Mouse (Mus musculus) heart, postnatal 0 days (tissue): ENCODE measurements around the gene A2m. TPM values are rescaled to one million over a fixed set of nuclear protein-coding genes. Genes with fewer than 3 reads are reported as not detected.

ENCODE experiments used
- ATAC-seq: fragments of 200-750 bp; cut with Nextera tagmentation; 2 replicates; pipeline ENCODE4 v1.8.0; 2017; ENCODE audit warnings: low read depth, moderate number of reproducible peaks, moderate library complexity; ENCODE audit not compliant: insufficient read depth
- DNase-seq: peaks from one replicate; pipeline ENCODE4 v3.0.0-alpha.2; 2016; ENCODE audit warnings: low spot score
- H3K27ac ChIP-seq: fragments of 300-500 bp; sonication (generic); 2 replicates; pipeline ENCODE4 v1.5.1; 2014; ENCODE audit warnings: low read depth, mild to moderate bottlenecking
- H3K27me3 ChIP-seq: fragments of 300-500 bp; sonication (generic); 2 replicates; pipeline ENCODE4 v1.6.1; 2014; ENCODE audit warnings: low read length, mixed read lengths; ENCODE audit not compliant: control insufficient read depth, insufficient read depth
- H3K36me3 ChIP-seq: fragments of 300-500 bp; sonication (generic); replicated peaks from 2 replicates; pipeline ENCODE4 v1.6.1; 2014; ENCODE audit warnings: low read length, mixed read lengths; ENCODE audit not compliant: control insufficient read depth, insufficient read depth
- H3K4me1 ChIP-seq: fragments of 300-500 bp; sonication (generic); 2 replicates; pipeline ENCODE4 v1.6.1; 2014; ENCODE audit warnings: antibody characterized with exemption; ENCODE audit not compliant: control insufficient read depth, insufficient read depth
- H3K4me2 ChIP-seq: fragments of 300-500 bp; sonication (generic); 2 replicates; pipeline ENCODE4 v1.6.1; 2014; ENCODE audit warnings: low read depth, mild to moderate bottlenecking, low read length, moderate library complexity
- H3K4me3 ChIP-seq: fragments of 300-500 bp; sonication (generic); 2 replicates; pipeline ENCODE4 v1.5.1; 2014; ENCODE audit warnings: low read depth, low read length
- H3K9ac ChIP-seq: fragments of 300-500 bp; sonication (generic); replicated peaks from 2 replicates; pipeline ENCODE4 v1.6.1; 2014; ENCODE audit warnings: low read depth, low read length, mixed read lengths
- H3K9me3 ChIP-seq: fragments of 300-500 bp; sonication (generic); replicated peaks from 2 replicates; pipeline ENCODE4 v1.6.1; 2016; ENCODE audit warnings: low read length; ENCODE audit not compliant: control insufficient read depth
- CTCF ChIP-seq: IDR thresholded peaks from 2 replicates; pipeline ENCODE4 v1.5.1; 2016; ENCODE audit warnings: antibody characterized with exemption, control low read depth, low read depth
- EP300 ChIP-seq: IDR thresholded peaks from 2 replicates; pipeline ENCODE4 v1.6.1; 2016; ENCODE audit warnings: antibody characterized with exemption, low read depth
- WGBS: fragments of 180-500 bp; shearing (Covaris S2); extraction: QIAGEN DNeasy Blood & Tissue Kit; methylation state at CpG from one replicate; pipeline ENCODE4 v1.1.7; 2014; 5-methylcytosine and 5-hydroxymethylcytosine counted together
- polyA plus RNA-seq: library from polyadenylated mRNA; unstranded; fragments of >200 nt; fragmentation: Nextera tagmentation; extraction: Ambion mirVana; gene quantifications from 2 replicates; pipeline ENCODE4 v1.2.1, GENCODE M21; 2015
- total RNA-seq: library from RNA; depleted of rRNA; stranded (reverse); fragments of >200 nt; gene quantifications from 2 replicates; pipeline ENCODE4 v1.2.3, GENCODE M21; 2014; ENCODE audit warnings: low replicate concordance; rRNA removed

A2m gene
- total RNA-seq (6.9 and 8.3 TPM in 2 replicates), polyA plus RNA-seq (2.3 and 2.4 TPM in 2 replicates)

DNA sequence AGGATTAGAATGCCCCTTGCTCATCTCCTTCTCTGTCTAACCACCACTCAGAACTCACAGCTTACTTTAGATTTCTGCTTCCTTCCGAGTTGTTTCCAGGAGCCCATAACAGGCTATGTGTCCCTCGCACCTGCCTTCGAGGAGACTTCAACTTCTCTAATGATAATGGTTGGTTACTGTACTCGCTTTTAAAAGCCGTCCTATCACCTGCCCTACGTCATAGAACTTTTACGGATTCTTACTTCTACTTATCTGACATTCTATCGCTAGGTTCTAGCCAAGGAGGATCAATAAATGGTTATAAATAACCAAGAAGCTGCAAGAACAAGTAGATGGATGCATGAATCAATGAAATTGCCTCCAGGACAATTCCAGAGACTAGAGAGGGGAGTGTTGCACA lies at the start of gene A2m:
Gene A2m (plus strand): TSS at position 301 of the 400 bp plus-strand sequence.
- TF ChIP-seq CTCF, result no peak
- no peak for TF ChIP-seq EP300
- no peak within 1 kb of the TSS for H3K27ac ChIP-seq
- H3K36me3 ChIP-seq, result no peaks in the 10 kb centered on the region
- H3K9ac ChIP-seq, result no peak within 1 kb of the TSS
- H3K4me3 ChIP-seq, result 0 out of 2 replicates have a peak within 1 kb of the TSS, but pooled peaks have one; percentile 0
- 82% methylated on average over 8 of the region's 8 CpGs for WGBS
- no peak for DNase-seq
- H3K4me1 ChIP-seq, result no peaks in the 10 kb centered on the region
- no peaks in the 10 kb centered on the region for H3K27me3 ChIP-seq
- H3K9me3 ChIP-seq, result no peaks in the 10 kb centered on the region
- ATAC-seq, result no peak
- peak within 1 kb of the TSS; percentile 42 for H3K4me2 ChIP-seq

DNA sequence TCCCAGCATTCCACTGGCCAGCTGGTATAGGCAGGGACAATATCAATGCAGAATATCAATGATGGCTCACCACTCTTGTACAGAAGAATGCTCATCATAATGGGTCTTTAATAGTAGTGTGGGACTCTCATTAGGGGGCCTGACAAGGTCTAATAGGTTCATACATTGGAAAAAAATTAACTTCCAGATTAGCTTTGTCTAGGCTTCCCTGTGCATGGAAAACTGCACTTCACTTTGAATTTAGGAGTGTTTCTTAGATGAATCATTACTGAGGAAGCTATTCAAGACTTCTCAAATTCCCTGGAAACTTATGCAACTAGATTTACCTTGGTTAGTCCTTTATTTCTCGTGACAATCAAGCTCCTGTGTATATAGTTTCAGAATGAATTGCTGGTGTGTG lies 45.0 kb upstream of the A2m start:
- DNase-seq (no peak), ATAC-seq (no peak)
- no peak for TF ChIP-seq EP300
- no peak for TF ChIP-seq CTCF
- no peaks in the 10 kb centered on the region for H3K4me1 ChIP-seq
- H3K9me3 ChIP-seq, result no peaks in the 10 kb centered on the region
- H3K27me3 ChIP-seq, result no peaks in the 10 kb centered on the region
- WGBS, result 23% methylated on average over 1 of the region's 1 CpGs
- H3K27ac ChIP-seq, result no peak overlapping the region
- no peak overlapping the region for H3K4me3 ChIP-seq
- H3K9ac ChIP-seq, result no peak overlapping the region
- H3K36me3 ChIP-seq, result no peaks in the 10 kb centered on the region
- no peak overlapping the region for H3K4me2 ChIP-seq

DNA sequence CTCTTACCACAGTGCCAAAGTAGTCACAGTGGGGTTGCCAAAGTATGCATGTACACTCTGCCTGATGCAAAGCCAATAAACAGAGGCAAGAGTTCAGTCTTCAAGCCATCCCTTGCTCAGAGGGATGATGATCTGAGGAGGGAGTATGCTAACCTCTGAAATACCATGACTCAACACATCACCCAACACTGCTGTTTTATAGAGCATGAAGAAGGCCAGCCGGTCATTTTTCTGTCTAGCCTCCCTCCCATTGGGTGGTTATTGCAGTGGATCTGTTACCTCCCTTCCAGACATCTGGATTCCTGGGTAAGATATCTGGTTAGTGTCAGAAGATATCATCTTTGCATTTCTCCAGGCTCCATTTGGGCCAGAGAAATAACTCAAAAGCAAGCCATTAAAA lies 34.2 kb upstream of the A2m start:
- DNase-seq, result no peak
- 48% methylated on average over 1 of the region's 1 CpGs for WGBS
- H3K27me3 ChIP-seq, result no peaks in the 10 kb centered on the region

DNA sequence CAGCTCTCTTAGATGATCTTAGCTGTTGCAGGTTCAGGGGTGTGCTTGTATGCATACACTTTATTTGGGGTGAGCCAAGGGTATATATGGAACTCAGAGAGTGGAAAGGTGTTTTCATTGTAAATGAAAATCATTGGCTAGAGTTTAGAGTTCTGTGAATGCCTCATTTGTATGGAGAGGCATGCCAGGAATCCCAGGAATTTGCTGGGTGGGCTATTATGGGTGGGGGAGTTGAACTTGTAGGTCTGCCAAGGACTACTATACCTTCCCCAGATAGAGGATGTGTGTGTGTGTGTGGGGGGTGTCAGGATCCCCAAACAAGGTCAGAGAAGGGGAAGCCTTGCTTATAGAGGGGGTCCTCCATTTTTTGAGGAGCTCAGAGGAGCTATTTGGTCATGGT lies 27.3 kb upstream of the A2m start:
- no peak overlapping the region for H3K4me2 ChIP-seq
- H3K4me3 ChIP-seq, result no peak overlapping the region
- no peaks in the 10 kb centered on the region for H3K9me3 ChIP-seq
- no peaks in the 10 kb centered on the region for H3K27me3 ChIP-seq
- H3K36me3 ChIP-seq, result no peaks in the 10 kb centered on the region
- no peak for DNase-seq
- H3K9ac ChIP-seq, result no peak overlapping the region
- no peak overlapping the region for H3K27ac ChIP-seq
- no peak for TF ChIP-seq CTCF
- TF ChIP-seq EP300, result no peak
- ATAC-seq, result no peak
- H3K4me1 ChIP-seq, result no peaks in the 10 kb centered on the region

More for the DNA sequence above, 34.2 kb upstream of the A2m start:
- H3K4me1 ChIP-seq, result no peaks in the 10 kb centered on the region
- no peak overlapping the region for H3K27ac ChIP-seq
- no peak overlapping the region for H3K4me2 ChIP-seq
- no peak for ATAC-seq
- no peaks in the 10 kb centered on the region for H3K36me3 ChIP-seq
- H3K9ac ChIP-seq, result no peak overlapping the region
- H3K9me3 ChIP-seq, result no peaks in the 10 kb centered on the region
- no peak overlapping the region for H3K4me3 ChIP-seq
- TF ChIP-seq CTCF (no peak), EP300 (no peak)

DNA sequence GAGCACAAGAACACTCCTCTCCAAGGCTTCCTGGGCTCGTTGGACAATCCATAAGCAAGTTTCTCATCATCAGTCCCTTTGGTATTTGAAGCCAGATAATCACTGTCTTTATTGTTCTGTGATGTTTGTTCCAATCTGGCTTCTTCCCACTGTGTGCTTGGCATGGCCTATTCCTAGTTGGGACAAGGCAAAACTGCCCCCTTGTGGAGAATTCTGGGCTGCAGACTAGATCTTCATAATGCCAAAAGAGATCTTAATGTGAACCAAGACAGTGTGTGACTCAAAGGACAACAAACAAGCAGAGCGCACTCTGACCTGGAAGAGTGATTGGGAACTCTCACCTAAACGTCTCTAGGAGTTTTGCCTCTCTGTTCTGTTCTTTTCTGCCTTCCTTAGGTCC lies 23.4 kb upstream of the A2m start:
- ATAC-seq (no peak), DNase-seq (no peak)

DNA sequence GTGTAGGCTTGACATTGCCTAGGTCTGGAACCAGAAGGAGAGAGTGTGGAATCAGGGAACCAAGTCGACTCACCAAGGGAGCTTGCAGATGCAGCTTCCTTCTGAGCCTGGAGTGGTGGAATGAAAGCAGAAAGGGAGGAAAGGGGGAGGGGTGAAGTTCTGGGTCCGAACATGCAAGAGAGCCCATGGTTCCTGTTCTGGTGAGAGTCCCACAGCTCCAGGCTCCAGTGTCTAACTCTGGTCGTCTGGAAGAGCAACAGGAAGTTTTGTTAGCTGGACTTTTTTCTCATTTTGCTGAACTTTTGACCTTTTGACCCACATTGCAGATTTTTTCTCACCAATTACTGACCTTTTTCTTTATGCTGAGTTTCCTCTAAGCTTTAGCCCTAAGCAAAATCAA lies 17.7 kb upstream of the A2m start:
- 16% methylated on average over 3 of the region's 3 CpGs for WGBS
- TF ChIP-seq CTCF (no peak), EP300 (no peak)
- no peak overlapping the region for H3K9ac ChIP-seq

More for the DNA sequence above, 23.4 kb upstream of the A2m start:
- H3K4me1 ChIP-seq, result no peaks in the 10 kb centered on the region
- H3K27me3 ChIP-seq, result no peaks in the 10 kb centered on the region
- TF ChIP-seq EP300 (no peak), CTCF (peak; percentile 50)
- no peak overlapping the region for H3K9ac ChIP-seq
- no peaks in the 10 kb centered on the region for H3K36me3 ChIP-seq
- no peak overlapping the region for H3K4me3 ChIP-seq
- no peak overlapping the region for H3K4me2 ChIP-seq
- WGBS, result 34% methylated on average over 3 of the region's 3 CpGs
- no peak overlapping the region for H3K27ac ChIP-seq
- H3K9me3 ChIP-seq, result no peaks in the 10 kb centered on the region

More for the DNA sequence above, 17.7 kb upstream of the A2m start:
- Histone ChIP-seq H3K36me3 (no peaks in the 10 kb centered on the region), H3K4me3 (no peak overlapping the region), H3K27ac (no peak overlapping the region), H3K9me3 (no peaks in the 10 kb centered on the region), H3K27me3 (no peaks in the 10 kb centered on the region), H3K4me2 (no peak overlapping the region), H3K4me1 (no peaks in the 10 kb centered on the region)
- DNase-seq (no peak), ATAC-seq (no peak)
